Mouse (Mus musculus) thymus, adult 2 months (tissue): Measurements from ENCODE around the gene Tmem59l. TPM values are rescaled to one million over a fixed set of nuclear protein-coding genes. Genes with fewer than 3 reads are reported as not detected.

ENCODE experiments used
- DNase-seq: peaks from one replicate; pipeline ENCODE4 v3.0.0; 2021
- H3K27ac ChIP-seq: fragments of 200-500 bp; 2 replicates; pipeline ENCODE4 v1.5.1; 2012; ENCODE audit warnings: low read length, control low read depth; ENCODE audit not compliant: control insufficient read depth, insufficient read depth
- H3K27me3 ChIP-seq: fragments of 200-500 bp; 2 replicates; pipeline ENCODE4 v1.6.1; 2012; ENCODE audit warnings: mild to moderate bottlenecking, low read length, moderate library complexity, mixed read lengths; ENCODE audit not compliant: control insufficient read depth, insufficient read depth
- H3K36me3 ChIP-seq: fragments of 200-500 bp; 2 replicates; pipeline ENCODE4 v1.6.1; 2012; ENCODE audit warnings: mild to moderate bottlenecking, low read length, moderate library complexity; ENCODE audit not compliant: control insufficient read depth, insufficient read depth
- H3K4me1 ChIP-seq: fragments of 200-500 bp; replicated peaks from 2 replicates; pipeline ENCODE4 v1.6.1; 2012; ENCODE audit warnings: low read length; ENCODE audit not compliant: control insufficient read depth, insufficient read depth
- H3K4me3 ChIP-seq: fragments of 200-500 bp; 2 replicates; pipeline ENCODE4 v1.5.1; 2012; ENCODE audit warnings: mild to moderate bottlenecking, low read length, control low read depth, moderate library complexity; ENCODE audit not compliant: control insufficient read depth, insufficient read depth
- CTCF ChIP-seq: fragments of 200-500 bp; IDR thresholded peaks from 2 replicates; pipeline ENCODE4 v1.5.1; 2012; ENCODE audit warnings: mild to moderate bottlenecking, control low read depth, low read length, moderate library complexity, borderline replicate concordance; ENCODE audit not compliant: control insufficient read depth, poor library complexity, insufficient read depth; ENCODE audit errors: extremely low read depth
- POLR2A ChIP-seq: fragments of 200-500 bp; IDR thresholded peaks from 2 replicates; pipeline ENCODE4 v1.6.1; 2012; ENCODE audit warnings: mild to moderate bottlenecking, low read length, control low read depth, moderate library complexity; ENCODE audit not compliant: control insufficient read depth, poor library complexity, insufficient read depth; ENCODE audit errors: extremely low read depth
- WGBS: fragments of 180-500 bp; shearing (Covaris S2); methylation state at CpG from one replicate; pipeline ENCODE4 v1.1.7; 2018; 5-methylcytosine and 5-hydroxymethylcytosine counted together
- polyA plus RNA-seq: library from polyadenylated mRNA; depleted of rRNA; stranded (reverse); fragments of >200 nt; gene quantifications from 2 replicates; pipeline ENCODE4 v1.2.3, GENCODE M21; 2012

The Tmem59l gene
- polyA plus RNA-seq, 1 experiment, result 0.39 TPM

DNA sequence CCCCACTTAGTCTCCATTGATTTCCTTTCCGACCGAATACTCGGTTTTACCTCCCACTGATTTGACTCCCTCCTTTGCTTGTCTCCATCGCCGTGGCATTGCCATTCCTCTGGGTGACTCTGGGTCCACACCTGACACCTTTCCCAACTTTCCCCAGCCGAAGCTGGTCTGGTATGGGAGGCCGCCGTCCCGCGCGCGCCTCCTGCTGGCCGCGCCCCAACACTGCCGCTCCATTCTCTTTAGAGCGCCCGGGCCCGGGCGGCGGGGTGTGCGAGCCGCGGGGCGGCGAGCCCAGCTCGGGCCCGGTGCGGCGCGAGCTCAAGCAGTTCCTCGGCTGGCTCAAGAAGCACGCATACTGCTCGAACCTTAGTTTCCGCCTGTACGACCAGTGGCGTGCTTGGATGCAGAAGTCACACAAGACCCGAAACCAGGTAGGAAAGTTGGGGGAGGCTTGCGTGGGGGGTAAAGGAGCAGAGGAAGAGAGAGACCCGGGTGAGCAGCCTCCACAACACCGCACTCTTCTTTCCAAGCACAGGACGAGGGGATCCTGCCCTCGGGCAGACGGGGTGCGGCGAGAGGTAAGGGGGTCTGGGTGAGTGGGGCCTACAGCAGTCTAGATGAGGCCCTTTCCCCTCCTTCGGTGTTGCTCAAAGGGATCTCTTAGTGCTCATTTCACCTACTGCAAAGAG is 16.0 kb upstream of the Tmem59l start:
- Histone ChIP-seq H3K27me3 (no peaks in the 10 kb centered on the region), H3K27ac (no peak overlapping the region), H3K4me1 (peaks cover 24% of the 10 kb centered on the region), H3K4me3 (no peak overlapping the region), H3K36me3 (peaks cover 6% of the 10 kb centered on the region; the same call in 1 of the 2 replicates)
- TF ChIP-seq POLR2A (no peak), CTCF (peak; percentile 99)
- 29% methylated on average over 46 of the region's 46 CpGs for WGBS
- peak; percentile 63 for DNase-seq

DNA sequence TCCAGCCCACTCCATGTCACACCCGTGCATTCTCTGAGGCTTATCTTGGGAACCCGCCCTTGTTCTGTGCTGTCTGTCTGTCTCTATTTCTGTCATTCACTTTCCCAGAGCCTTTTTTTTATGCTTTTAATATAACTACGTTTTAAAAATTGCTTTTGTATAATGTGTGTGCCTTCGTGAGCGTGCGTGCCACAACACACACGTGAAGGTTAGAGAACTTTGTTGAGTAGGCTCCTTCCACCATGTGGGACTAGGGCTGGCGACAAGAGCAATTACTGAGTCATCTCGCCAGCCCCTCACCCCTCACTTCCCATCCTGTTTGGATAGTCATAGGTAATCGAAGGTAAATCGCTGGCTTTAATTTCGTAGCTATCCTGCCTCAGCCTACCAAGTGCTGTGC is 15.4 kb upstream of the Tmem59l start:
- 62% methylated on average over 12 of the region's 12 CpGs for WGBS
- no peaks in the 10 kb centered on the region for H3K27me3 ChIP-seq
- H3K27ac ChIP-seq, result no peak overlapping the region
- DNase-seq, result no peak
- H3K36me3 ChIP-seq, result peaks cover 2% of the 10 kb centered on the region; the same call in 1 of the 2 replicates
- H3K4me1 ChIP-seq, result peaks cover 24% of the 10 kb centered on the region
- TF ChIP-seq POLR2A, result no peak
- TF ChIP-seq CTCF, result no peak
- no peak overlapping the region for H3K4me3 ChIP-seq

DNA sequence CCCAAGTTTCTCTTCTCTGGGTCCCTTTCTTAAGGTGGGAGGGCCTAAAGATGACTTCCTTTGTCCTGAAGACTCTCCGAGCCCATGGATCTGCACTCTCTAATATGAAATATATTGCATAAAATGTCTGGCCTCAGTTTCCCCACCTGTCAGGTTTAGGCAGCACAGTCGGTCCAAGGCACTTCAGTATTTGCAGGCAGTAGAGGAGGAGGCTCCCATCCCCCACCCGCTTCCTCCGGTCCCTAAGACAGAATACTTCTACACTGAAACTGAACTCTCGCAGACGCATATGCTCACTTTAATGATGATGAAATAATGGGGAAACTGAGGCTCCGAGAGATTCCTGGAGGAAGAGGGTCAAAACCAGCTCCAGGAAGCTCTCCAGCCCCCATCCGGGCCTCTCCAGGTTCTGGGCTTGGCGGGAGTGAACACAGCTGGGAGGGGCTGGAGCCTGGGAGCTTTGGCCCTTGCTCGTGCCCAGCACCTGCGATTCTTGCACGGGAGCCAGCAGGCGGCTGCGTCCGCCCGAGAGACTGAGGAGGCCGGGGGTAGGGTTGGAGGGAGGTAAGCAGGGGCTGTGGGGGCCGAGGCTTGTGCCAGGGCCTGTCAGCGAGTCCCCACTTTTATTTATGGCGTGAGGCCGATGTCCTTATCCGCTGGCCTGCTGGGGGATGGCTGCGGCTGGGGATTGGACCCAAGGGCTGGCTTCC is 14.8 kb upstream of the Tmem59l start:
- H3K4me1 ChIP-seq, result peaks cover 24% of the 10 kb centered on the region
- no peaks in the 10 kb centered on the region for H3K36me3 ChIP-seq
- no peak for TF ChIP-seq CTCF
- no peak for TF ChIP-seq POLR2A
- WGBS, result 27% methylated on average over 23 of the region's 23 CpGs
- peak; percentile 11 for DNase-seq
- no peak overlapping the region for H3K4me3 ChIP-seq
- H3K27ac ChIP-seq, result no peak overlapping the region
- H3K27me3 ChIP-seq, result no peaks in the 10 kb centered on the region

DNA sequence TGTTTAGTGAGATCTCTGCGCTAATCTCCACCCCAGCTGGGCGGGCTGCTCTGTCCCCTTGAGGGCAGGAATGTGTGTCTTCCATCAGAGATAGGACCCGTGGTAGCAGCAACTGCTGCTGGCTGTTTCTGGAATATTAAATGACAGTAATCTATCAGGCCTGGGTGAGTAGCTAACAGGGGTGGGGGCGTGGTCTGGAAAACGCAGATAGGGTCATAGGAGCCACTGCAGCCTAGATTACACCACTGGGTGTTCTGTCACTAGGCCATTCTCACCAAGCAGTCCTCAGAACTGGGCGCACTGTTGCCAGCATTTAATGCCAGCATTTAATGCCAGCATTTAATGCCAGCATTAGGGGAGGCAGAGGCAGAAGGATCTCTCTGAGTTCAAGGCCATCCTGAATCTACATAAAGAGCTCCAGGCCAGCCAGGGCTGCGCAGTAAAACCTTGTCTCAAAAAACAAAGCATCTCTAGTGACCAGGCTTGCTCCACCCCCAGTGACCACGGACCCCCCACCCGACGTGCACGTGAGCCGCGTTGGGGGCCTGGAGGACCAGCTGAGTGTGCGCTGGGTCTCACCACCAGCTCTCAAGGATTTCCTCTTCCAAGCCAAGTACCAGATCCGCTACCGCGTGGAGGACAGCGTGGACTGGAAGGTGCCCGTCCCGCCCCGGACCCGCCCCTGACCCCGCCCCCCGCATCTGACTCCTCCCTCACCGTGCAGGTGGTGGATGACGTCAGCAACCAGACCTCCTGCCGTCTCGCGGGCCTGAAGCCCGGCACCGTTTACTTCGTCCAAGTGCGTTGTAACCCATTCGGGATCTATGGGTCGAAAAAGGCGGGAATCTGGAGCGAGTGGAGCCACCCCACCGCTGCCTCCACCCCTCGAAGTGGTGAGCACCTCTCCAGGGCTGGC is 13.5 kb upstream of the Tmem59l start:
- DNase-seq, result peak; percentile 39

DNA sequence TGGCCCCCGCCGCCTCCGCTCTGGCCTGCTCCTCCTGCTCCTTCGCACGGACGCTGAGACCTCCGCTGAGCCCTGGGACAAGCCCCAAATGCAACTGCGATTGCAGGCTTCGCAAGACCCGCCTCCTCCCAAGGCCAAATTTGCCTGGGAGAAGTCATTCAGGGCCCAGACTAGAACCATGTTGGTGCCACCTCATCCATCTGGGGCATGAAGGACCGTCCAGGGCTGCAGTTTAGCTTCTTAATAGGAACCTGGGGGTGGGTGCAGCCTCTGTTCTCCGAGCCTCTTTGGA is 8.6 kb upstream of the Tmem59l start:
- Histone ChIP-seq H3K27ac (no peak overlapping the region), H3K4me3 (no peak overlapping the region), H3K4me1 (peaks cover 23% of the 10 kb centered on the region), H3K36me3 (no peaks in the 10 kb centered on the region), H3K27me3 (peaks cover 37% of the 10 kb centered on the region)
- no peak for DNase-seq
- TF ChIP-seq POLR2A, result no peak
- no peak for TF ChIP-seq CTCF
- 34% methylated on average over 12 of the region's 12 CpGs for WGBS

More for the DNA sequence above, 13.5 kb upstream of the Tmem59l start:
- no peaks in the 10 kb centered on the region for H3K36me3 ChIP-seq
- H3K27me3 ChIP-seq, result no peaks in the 10 kb centered on the region; the same call in 1 of the 2 replicates
- H3K4me3 ChIP-seq, result no peak overlapping the region
- peaks cover 16% of the 10 kb centered on the region for H3K4me1 ChIP-seq
- H3K27ac ChIP-seq, result no peak overlapping the region
- no peak for TF ChIP-seq CTCF
- no peak for TF ChIP-seq POLR2A
- WGBS, result 16% methylated on average over 39 of the region's 39 CpGs

DNA sequence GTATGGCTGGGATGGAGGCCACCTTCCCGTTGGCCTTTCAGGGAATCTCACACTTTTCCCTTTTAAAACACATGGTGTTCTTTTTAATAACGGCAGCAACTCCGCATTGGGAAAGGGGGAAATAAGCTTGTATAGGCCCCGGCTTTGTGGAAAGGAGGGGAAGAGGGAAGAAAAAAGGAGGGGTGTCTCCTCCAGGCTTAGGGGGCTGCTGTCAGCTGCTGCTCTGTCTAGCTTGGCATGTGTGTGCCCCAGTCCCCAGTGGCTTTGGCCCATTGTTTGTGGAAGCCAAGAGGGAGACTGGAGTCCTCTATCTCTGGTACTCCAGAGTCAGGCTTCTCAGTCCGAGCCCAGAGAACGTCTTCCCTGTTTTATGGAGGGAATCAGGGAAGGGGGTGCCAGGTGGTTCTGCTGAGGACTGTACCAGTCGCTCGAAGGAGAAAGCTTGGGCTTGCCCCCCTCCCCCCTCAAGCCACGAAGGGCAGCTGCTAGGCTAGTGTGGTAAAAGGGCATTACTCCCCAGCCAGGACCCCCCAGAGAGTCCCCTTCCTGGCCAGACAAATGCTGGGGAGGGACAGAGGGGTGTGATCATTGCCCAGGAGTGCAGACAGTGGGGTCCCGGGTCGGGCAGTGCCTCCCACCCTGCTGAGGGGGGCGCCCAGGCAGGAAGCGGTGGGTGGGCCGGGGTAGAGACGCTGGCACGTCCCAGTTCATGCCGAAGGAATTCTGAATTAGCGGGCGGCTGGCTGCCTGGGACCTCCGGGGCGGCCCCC is 8.0 kb upstream of the Tmem59l start:
- H3K4me1 ChIP-seq, result peaks cover 21% of the 10 kb centered on the region
- DNase-seq, result peak; percentile 1
- no peak overlapping the region for H3K27ac ChIP-seq
- H3K4me3 ChIP-seq, result no peak overlapping the region
- peaks cover 42% of the 10 kb centered on the region for H3K27me3 ChIP-seq
- 20% methylated on average over 21 of the region's 21 CpGs for WGBS
- TF ChIP-seq POLR2A, result no peak
- TF ChIP-seq CTCF, result no peak
- H3K36me3 ChIP-seq, result no peaks in the 10 kb centered on the region
